Mouse (Mus musculus) erythroblast, embryonic 14.5 days (primary cell): Measurements from ENCODE around the gene March9.

Experiments used
- GATA1 ChIP-seq: IDR thresholded peaks from 2 replicates; pipeline ENCODE4 v1.6.1; 2012; ENCODE audit warnings: low read length, inconsistent platforms, mixed read lengths
- TAL1 ChIP-seq: IDR thresholded peaks from 3 replicates; pipeline ENCODE4 v1.6.1; 2012; ENCODE audit warnings: low read length, inconsistent platforms, mixed read lengths

- TF ChIP-seq TAL1 = no peak
- no peak for TF ChIP-seq GATA1
Measured at GRCm38 (mm10) chr10:127085633-127086032, 25.6 kb upstream of the March9 start.
